Mouse (Mus musculus): ENCODE measurements at regions not wholly inside any gene's neighbourhood (a gene's known extent, or its start where the extent isn't known, plus 50 kb on each side); places are given as distances from the start of the nearest gene placed in this dataset.

DNA sequence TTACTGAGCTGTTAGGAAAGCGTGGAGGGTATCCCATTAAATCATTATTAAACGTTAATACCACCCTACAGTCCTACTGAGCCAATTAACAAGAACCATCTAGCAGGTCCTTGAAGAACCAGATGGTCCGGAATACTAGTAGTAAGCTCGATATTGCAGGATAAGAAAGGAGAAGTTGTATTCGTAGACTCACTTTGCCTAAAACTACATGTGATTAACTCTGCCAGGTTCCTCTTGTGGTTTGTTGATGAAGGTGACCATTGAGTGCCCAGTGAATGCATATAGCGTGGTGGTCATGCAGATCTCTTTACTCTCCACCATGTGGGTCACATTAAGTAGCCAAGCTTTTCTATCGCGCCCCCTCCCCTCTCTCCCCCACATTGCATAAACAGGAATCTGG is 435.0 kb downstream of the Adgrl2 start:
- no peak for DNase-seq

GRCm38 (mm10) chr3:148550716-148551115 is 439.6 kb downstream of the Adgrl2 start:
- DNase-seq = no peak

GRCm38 (mm10) chr3:148544929-148545328 is 445.4 kb downstream of the Adgrl2 start:
- DNase-seq = no peak

- DNase-seq = no peak
Measured at GRCm38 (mm10) chr3:148542217-148542616, 448.1 kb downstream of the Adgrl2 start.

DNA sequence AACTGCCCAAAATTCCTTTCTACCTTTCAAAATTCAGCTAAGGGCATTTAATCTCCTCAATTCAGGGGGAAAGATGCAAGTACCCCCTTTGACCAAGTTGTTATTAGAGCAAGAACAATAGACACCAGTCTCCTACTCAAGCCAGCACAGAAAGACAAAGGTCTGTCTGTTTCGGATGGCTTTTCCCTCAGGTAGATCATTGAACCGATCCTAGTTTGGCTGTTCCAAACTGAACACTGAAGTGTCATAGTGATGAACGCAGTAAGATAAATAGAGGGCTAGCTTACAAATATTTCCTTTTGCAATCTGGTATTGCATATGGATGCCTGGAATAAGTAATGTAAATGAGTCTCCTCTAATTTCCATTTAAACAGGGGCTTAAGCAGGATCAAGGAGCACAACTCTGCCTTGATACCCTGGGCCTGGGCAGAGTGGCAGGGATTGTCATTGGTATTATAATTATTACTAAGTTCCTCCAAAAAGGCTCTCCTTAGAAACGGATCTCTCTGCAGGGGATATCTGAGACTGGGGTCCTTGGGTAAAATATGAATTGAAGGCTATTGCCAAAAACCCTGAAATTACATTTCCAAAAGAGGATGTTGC is 452.6 kb downstream of the Adgrl2 start:
- DNase-seq = no peak

- no peak for DNase-seq
Measured at GRCm38 (mm10) chr3:148529893-148530292, 460.5 kb downstream of the Adgrl2 start.

DNA sequence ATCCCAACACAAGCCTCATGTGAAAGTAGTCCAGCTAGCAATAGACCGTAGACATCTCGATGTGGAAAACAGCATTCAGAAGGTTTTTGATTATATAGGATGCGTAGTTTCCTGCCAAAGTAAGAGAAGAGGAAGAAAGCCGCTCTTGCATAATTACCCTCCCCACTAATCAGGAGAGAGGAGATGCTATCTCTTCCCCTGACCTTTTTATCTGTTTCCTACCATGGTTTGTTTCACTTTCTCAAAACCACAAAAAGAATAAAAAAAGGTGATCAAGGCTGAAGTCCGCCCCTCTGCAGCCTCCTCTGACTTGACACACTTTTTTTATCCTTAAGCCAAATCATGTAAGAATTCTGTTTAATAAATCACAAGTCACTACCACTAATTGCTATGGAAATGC is 480.0 kb downstream of the Adgrl2 start:
- no peak for DNase-seq

DNA sequence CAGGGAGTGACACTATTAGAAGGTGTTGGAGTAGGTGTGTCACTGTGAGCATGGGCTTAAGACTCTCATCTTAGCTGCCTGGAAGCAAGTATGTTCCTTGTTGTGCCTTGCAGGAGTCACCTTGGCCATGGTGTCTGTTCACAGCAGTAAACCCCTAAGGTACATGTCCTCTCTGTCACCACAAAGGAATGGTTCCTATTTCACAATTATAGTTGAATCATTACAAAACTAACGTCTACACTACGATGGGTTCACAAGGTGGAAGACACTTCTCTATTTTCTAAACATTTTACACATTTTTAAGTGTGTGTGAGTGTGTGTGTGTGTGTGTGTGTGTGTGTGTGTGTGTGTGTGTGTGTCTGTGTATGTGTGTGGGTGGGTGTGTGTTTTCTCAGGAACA is 485.4 kb downstream of the Adgrl2 start:
- DNase-seq = no peak

- DNase-seq = no peak
Measured at GRCm38 (mm10) chr3:148503432-148503831, 486.9 kb downstream of the Adgrl2 start.

DNA sequence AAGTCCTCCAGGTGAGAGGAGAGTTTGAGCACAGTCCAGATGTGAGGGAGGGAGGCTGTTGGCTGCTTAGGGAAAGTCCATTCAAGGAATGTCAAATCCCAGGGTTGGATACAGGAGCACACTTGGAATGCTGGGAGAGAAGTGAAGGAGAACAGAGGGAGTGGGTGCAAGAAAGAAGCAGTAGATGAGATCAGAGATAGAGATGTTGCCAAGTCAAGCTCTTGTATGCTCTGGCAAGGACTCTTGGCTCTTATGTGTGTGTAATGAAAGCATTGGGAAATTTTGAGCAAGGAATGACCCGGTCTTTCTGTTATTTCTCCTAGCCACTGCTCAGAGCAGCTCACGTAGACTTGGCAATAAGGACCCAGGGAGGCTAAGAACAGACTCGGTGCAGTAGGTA is 488.6 kb downstream of the Adgrl2 start:
- no peak for DNase-seq

- no peak for DNase-seq
Measured at GRCm38 (mm10) chr3:148496672-148497071, 493.7 kb downstream of the Adgrl2 start.

DNA sequence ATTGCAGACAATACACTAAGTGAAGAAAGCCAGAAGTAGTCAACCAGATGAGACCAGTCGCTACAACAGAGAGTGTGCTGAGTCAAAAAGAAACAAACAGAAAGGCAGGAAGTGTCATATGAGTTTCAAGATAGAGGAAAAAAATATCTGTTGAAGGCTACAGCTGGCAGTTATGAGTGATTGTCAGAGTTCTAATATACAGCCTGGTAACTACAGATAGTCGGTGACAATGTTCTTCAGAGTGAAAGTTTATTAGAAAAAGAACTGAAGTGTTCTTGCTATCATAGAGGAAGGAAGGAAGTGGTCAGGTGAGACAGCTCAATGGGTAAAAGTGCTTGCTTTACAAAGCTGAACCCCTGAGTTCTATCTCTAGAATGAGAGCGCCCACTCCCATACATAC is 499.1 kb downstream of the Adgrl2 start:
- no peak for DNase-seq

DNA sequence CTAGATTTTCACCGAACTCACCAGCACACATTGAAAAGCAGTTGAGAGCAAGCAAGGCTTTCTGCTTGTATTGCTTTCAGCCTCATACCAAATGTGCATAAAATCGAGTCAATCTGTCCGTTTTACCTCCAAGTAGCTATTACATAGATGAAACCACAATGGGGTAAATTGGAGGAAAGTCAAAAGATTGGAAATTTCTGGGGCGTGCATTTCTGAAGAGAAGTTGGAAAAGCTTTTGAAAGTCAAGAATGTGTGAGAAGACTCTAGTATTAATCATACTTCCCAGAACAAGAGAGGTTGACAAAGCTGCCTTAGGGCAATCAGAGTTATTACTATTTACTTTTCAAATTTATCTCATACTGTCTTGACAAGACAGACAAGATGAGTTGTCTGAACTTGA is 501.2 kb downstream of the Adgrl2 start:
- DNase-seq = no peak

DNA sequence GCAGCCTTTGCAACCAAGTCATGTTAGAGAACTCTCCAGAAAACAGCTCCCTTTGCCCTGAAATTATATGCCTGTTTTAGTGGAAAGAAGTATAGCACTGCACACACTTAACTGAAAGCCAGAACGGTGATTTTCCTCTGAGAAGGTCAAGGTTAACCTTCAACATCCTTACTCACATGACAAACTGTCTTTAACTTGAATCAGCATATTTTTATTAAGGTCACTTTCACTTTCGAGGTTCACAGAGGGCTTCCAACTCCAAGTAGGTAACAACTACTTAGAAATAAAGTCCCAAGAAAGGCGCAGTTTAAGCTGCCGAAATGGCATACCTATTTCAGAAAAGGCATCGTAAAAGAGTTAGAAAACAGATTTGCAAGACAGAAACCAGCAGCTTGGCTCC is 502.4 kb downstream of the Adgrl2 start:
- no peak for DNase-seq

DNA sequence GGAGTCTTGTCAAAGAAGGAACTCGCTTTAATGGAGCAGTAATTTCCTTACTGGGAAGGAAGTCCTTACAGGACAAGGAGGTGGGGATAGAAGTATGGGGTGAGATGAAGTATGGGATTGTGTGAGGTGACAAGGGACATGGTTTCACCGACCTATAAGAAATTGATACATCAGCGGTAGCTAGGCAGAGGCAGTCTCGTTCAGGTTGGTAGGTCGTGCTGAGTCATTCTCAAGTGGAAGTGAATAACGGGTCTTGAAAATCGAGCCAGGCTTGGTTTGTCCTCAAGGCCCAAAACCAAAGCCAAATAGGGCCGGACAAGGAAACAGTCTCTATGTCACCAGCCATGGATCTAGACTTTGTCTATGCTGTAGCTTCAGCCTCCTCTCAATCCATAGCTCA is 514.5 kb downstream of the Adgrl2 start:
- no peak for DNase-seq

- DNase-seq = no peak
Measured at GRCm38 (mm10) chr3:148472943-148473444, 517.4 kb downstream of the Adgrl2 start.

DNA sequence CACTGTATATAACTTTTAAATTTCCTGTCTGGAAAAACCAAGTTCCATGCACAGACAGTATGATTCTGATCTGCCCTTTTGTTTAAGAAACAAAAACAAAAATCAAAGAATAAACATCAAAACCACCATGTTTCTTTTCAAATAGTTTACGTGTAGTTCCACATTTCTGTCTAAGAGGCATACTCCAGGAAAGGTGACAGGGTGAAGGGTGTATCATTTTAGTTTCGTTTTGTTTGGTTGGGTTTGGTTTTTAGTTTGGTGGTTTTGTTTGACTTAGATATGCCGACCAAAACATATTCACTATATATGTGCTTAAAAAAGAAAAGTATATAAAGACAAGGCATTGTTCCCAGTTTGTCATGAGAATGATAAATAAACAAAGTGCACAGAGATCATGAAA is 524.9 kb downstream of the Adgrl2 start:
- no peak for DNase-seq

- no peak for DNase-seq
Measured at GRCm38 (mm10) chr3:148462791-148463190, 527.6 kb downstream of the Adgrl2 start.

GRCm38 (mm10) chr3:148448888-148449287 is 541.5 kb downstream of the Adgrl2 start:
- no peak for DNase-seq

GRCm38 (mm10) chr3:148448465-148448864 is 541.9 kb downstream of the Adgrl2 start:
- DNase-seq = no peak

GRCm38 (mm10) chr3:148446845-148447244 is 543.5 kb downstream of the Adgrl2 start:
- no peak for DNase-seq

DNA sequence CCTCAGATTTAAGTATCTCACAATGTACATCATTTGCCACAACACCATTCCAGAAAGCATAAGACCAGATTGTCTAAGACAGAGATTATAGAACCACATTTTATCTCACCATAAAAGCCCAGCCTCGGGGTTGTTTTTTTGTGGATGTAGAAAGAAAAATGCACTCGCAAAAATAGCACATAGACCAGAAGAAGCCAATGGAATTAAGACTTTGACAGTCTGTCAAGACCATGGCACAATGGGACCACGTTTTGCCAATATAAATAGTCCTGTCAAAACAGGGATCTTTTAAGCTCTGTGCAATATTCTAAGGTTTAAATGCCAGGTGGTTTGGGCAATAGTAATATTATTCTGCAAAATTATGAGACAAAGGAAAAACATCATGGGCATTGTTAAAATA is 547.3 kb downstream of the Adgrl2 start:
- no peak for DNase-seq

- no peak for DNase-seq
Measured at GRCm38 (mm10) chr3:148434033-148434432, 556.3 kb downstream of the Adgrl2 start.

GRCm38 (mm10) chr3:148429012-148429865 is 561.1 kb downstream of the Adgrl2 start:
- DNase-seq = no peak

Measured in kidney, postnatal 36 days (tissue).